Mouse (Mus musculus) bone marrow macrophage, adult 2 months (primary cell): ENCODE measurements around the gene Cacna1a. TPM values are rescaled to one million over a fixed set of nuclear protein-coding genes. Genes with fewer than 3 reads are reported as not detected.
"Not testable (repeated sequence)": the region's sequence is repeated elsewhere in the genome, so short reads cannot be mapped to it uniquely, and the experiment has no call there.

Source experiments
- H3K27ac ChIP-seq: 2 replicates; pipeline ENCODE4 v1.5.1; 2012; ENCODE audit warnings: low read depth, low read length; ENCODE audit not compliant: insufficient read depth
- H3K4me1 ChIP-seq: 2 replicates; pipeline ENCODE4 v1.6.1; 2012; ENCODE audit warnings: low read length; ENCODE audit not compliant: control insufficient read depth, insufficient read depth
- H3K4me3 ChIP-seq: 2 replicates; pipeline ENCODE4 v1.5.1; 2012; ENCODE audit warnings: mild to moderate bottlenecking, low read length, moderate library complexity; ENCODE audit not compliant: insufficient read depth
- CTCF ChIP-seq: IDR thresholded peaks from 2 replicates; pipeline ENCODE4 v1.5.1; 2012; ENCODE audit warnings: low read depth, mild to moderate bottlenecking, low read length, moderate library complexity
- POLR2A ChIP-seq: IDR thresholded peaks from 2 replicates; pipeline ENCODE4 v1.6.1; 2012; ENCODE audit warnings: mild to moderate bottlenecking, low read depth, low read length, borderline replicate concordance
- polyA plus RNA-seq: library from polyadenylated mRNA; stranded (reverse); fragments of >200 nt; gene quantifications from 2 replicates; pipeline ENCODE4 v1.2.4, GENCODE M21; 2012; ENCODE audit not compliant: missing spikeins, insufficient read depth, insufficient read length

Gene Cacna1a
- polyA plus RNA-seq, 1 experiment, result 10.3 TPM

DNA sequence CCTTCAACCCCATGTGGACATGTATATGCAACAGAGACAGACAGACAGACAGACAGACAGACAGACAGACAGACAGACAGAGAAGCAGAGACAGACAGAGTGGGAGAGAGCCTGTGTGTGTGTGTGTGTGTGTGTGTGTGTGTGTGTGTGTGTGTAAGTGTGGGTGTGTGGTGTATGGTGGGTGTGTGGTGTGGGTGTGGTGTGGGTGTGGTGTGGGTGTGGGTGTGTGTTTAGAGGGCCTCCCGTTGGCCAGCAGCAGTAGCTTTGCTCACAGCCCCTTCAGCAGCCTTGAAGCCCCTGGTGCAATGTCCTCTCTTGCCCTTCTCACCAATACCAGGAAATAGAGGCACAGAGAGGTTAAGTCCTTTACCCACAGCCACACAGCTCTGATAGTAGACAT lies 204.9 kb downstream of the Cacna1a start:
- Histone ChIP-seq H3K27ac (no peak overlapping the region), H3K4me1 (no peaks in the 10 kb centered on the region)

GRCm38 (mm10) chr8:84594099-84594780 lies 206.0 kb downstream of the Cacna1a start:
- Histone ChIP-seq H3K4me3 (no peak overlapping the region), H3K4me1 (no peaks in the 10 kb centered on the region), H3K27ac (no peak overlapping the region)
- TF ChIP-seq POLR2A (no peak), CTCF (peak; percentile 89)

More for the DNA sequence above, 204.9 kb downstream of the Cacna1a start:
- no peak overlapping the region for H3K4me3 ChIP-seq
- no peak for TF ChIP-seq POLR2A
- TF ChIP-seq CTCF, result no peak

GRCm38 (mm10) chr8:84595648-84596047 lies 207.4 kb downstream of the Cacna1a start:
- no peak for TF ChIP-seq CTCF
- TF ChIP-seq POLR2A, result no peak
- Histone ChIP-seq H3K4me3 (no peak overlapping the region), H3K4me1 (no peaks in the 10 kb centered on the region), H3K27ac (no peak overlapping the region)

DNA sequence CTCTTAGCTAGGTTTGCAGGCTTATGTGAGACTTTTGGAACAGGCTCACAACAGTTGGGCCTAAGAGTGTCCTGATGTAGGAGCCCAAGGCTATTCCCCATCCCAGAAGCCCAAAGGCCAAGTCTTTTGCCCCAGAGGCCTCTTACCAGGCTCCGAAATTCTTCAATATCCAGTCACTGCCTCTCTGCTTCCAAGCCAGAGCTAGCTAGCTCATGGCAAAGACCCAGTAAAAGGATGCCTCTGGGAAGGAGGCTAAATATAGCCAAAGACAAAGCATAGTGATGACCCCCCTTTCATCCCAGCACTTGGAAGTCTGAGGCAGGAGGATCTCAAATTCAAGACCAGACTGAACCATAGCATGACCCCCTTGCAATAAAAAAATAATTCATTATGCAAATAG lies 211.2 kb downstream of the Cacna1a start:
- H3K4me3 ChIP-seq, result no peak overlapping the region
- no peaks in the 10 kb centered on the region for H3K4me1 ChIP-seq
- TF ChIP-seq CTCF (no peak), POLR2A (no peak)
- H3K27ac ChIP-seq, result no peak overlapping the region

DNA sequence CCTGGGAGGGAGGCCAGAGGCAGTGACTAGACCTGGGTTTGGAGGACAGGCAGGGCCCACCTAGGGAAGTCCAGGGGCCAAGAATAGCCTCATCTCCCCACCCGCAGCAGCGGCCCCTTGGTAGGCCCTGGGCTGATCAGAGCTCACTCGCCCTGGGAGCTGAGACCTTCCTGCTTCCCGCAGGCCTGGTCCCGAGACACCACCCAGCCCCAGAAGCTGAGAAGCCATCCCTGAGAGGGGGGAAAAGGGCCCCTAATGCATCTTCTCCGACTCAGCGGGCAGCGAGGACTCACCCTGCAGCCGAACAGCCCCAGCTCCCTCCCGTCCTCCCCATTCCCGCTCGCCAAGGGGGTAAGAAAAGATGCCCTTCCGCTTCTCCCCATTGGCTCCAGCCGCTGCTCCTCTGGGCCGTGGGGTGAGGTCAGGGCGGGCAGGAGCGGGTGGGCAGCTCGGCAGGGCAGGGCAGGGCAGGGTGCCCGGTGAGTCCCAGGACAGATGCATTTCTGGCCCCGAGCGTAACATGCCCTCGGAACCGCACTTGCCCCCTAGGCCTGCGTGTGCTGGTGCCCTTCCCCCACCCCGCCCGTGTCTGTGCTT lies 212.2 kb downstream of the Cacna1a start:
- Histone ChIP-seq H3K27ac (no peak overlapping the region), H3K4me3 (no peak overlapping the region), H3K4me1 (no peaks in the 10 kb centered on the region)
- TF ChIP-seq CTCF, result no peak
- no peak for TF ChIP-seq POLR2A

- Histone ChIP-seq H3K4me1 (no peaks in the 10 kb centered on the region), H3K27ac (no peak overlapping the region), H3K4me3 (no peak overlapping the region)
- TF ChIP-seq POLR2A (no peak), CTCF (no peak)
Observed at GRCm38 (mm10) chr8:84601221-84601751, 213.0 kb downstream of the Cacna1a start.

GRCm38 (mm10) chr8:84614512-84615223 lies 226.4 kb downstream of the Cacna1a start:
- TF ChIP-seq POLR2A (no peak), CTCF (no peak)
- Histone ChIP-seq H3K27ac (no peak overlapping the region), H3K4me3 (no peak overlapping the region), H3K4me1 (no peaks in the 10 kb centered on the region)

DNA sequence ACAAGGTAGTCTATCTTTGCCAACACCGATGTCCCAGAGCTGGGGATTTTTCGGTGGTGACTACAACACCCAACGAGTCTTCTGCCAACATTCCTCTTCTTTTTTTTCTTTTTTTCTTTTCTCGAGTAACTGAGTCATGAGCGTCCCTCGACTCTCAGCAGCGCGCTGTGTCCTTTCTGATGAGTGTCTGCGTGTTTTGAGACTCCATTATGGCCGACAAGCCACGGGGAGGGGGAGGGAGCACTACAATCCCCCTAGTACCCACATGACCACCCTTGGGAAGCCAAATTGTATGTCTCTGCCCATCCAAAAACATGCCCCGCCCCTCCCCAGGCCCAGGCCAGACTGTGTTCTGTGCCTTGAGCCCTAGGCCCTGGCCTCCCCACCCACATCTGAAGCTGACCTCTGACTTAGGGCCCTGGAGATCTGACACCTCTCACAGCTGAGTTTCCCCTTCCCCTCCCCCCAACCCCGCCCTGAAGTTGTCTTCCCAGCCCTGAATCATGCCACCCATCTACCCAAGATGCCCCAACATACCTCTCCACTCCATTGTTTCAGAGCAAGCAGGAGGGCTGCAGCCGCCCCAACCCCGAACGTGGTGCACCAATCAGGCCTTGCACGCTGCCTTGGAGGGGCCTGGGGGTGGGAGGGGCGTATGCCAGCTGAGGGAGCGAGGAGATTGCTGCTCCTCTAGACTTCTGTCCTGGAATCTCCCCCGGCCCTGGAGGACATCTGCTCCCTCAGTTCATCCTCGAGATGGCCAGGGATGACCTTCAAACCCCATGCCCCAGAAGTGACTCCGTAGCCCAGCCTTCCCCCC lies 227.6 kb downstream of the Cacna1a start:
- Histone ChIP-seq H3K27ac (no peak overlapping the region), H3K4me3 (no peak overlapping the region), H3K4me1 (no peaks in the 10 kb centered on the region)
- no peak for TF ChIP-seq POLR2A
- no peak for TF ChIP-seq CTCF

- Histone ChIP-seq H3K4me3 (no peak overlapping the region), H3K4me1 (no peaks in the 10 kb centered on the region), H3K27ac (no peak overlapping the region)
- TF ChIP-seq CTCF, result no peak
Observed at GRCm38 (mm10) chr8:84617005-84617404, 228.8 kb downstream of the Cacna1a start.

DNA sequence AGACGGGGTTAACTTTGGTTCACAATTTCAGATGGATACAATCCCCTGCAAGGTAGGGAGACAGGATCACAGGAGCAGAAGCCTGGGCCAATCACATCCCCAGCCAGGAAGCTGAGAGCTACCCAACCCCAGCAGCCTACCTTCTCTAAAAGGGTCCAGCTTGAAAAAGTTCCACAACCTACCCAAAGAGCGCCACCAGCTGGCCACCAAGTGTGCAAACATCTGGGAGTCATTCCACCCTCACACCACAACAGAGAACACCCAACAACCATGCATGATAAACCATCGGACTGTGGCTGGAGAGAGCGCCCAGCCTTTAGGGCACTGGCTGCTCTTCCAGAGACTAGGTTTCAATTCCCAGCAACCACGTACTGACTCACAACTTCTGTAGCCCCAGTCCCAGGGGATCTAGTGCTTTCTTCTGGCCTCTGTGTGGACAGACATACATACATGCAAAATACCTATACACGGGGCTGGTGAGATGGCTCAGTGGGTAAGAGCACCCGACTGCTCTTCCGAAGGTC lies 232.9 kb downstream of the Cacna1a start:
- Histone ChIP-seq H3K27ac (no peak overlapping the region), H3K4me1 (no peaks in the 10 kb centered on the region), H3K4me3 (no peak overlapping the region)
- TF ChIP-seq POLR2A, result no peak
- TF ChIP-seq CTCF, result 0 out of 2 replicates have a peak, but pooled peaks have one; percentile 42

DNA sequence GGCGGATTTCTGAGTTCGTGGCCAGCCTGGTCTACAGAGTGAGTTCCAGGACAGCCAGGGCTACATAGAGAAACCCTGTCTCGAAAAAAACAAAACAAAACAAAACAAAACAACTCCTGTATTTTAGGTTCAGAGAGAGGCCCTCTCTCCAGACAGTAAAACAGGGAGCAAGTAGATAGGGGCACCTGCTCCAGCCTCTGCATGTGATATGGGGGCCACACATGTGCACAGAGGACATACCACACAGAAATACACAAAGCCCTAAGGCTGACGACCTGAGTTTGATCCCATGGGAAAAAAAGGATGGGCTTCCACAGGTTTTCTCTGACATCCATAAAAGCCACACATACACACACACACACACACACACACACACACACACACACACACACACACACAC lies 235.2 kb downstream of the Cacna1a start:
- H3K4me1 ChIP-seq, H3K27ac ChIP-seq, H3K4me3 ChIP-seq: not testable (repeated sequence)
